Mouse (Mus musculus): ENCODE results near the gene Kcnmb1.

The Kcnmb1 gene

GRCm38 (mm10) chr11:33944067-33944785, 18.6 kb upstream of the Kcnmb1 start:
- DNase-seq (ENCODE audit: low read depth, low spot score) = peak; percentile 75

GRCm38 (mm10) chr11:33944786-33945328, 18.0 kb upstream of the Kcnmb1 start:
- peak; percentile 19 for DNase-seq (ENCODE audit: low read depth, low spot score)

GRCm38 (mm10) chr11:33946501-33946900, 16.3 kb upstream of the Kcnmb1 start:
- no peak for DNase-seq (ENCODE audit: low read depth, low spot score)

GRCm38 (mm10) chr11:33951155-33951554, 11.7 kb upstream of the Kcnmb1 start:
- no peak for DNase-seq (ENCODE audit: low read depth, low spot score)

- no peak for DNase-seq (ENCODE audit: low read depth, low spot score)
These were observed 10.9 kb upstream of the Kcnmb1 start for GRCm38 (mm10) chr11:33951684-33952625.

- no peak for DNase-seq (ENCODE audit: low read depth, low spot score)
These were observed 6.8 kb upstream of the Kcnmb1 start for GRCm38 (mm10) chr11:33955982-33956381.

- no peak for DNase-seq (ENCODE audit: low read depth, low spot score)
These were observed 6.2 kb upstream of the Kcnmb1 start for GRCm38 (mm10) chr11:33956623-33957022.

- DNase-seq (ENCODE audit: low read depth, low spot score) = no peak
These were observed 5.2 kb upstream of the Kcnmb1 start for GRCm38 (mm10) chr11:33957595-33957994.

GRCm38 (mm10) chr11:33958713-33959112, 4.1 kb upstream of the Kcnmb1 start:
- peak; percentile 78 for DNase-seq (ENCODE audit: low read depth, low spot score)

- no peak for DNase-seq (ENCODE audit: low read depth, low spot score)
These were observed 635 bp upstream of the Kcnmb1 start for GRCm38 (mm10) chr11:33962178-33962577.

GRCm38 (mm10) chr11:33965380-33965779, 2.6 kb downstream of the Kcnmb1 start:
- DNase-seq (ENCODE audit: low read depth, low spot score) = no peak

- no peak for DNase-seq (ENCODE audit: low read depth, low spot score)
These were observed 4.9 kb downstream of the Kcnmb1 start for GRCm38 (mm10) chr11:33967708-33968107.

- no peak for DNase-seq (ENCODE audit: low read depth, low spot score)
These were observed 6.4 kb downstream of the Kcnmb1 start for GRCm38 (mm10) chr11:33969199-33969598.

- no peak for DNase-seq (ENCODE audit: low read depth, low spot score)
These were observed 9.3 kb downstream of the Kcnmb1 start for GRCm38 (mm10) chr11:33972114-33972513.

- DNase-seq (ENCODE audit: low read depth, low spot score) = no peak
These were observed 11.7 kb downstream of the Kcnmb1 start for GRCm38 (mm10) chr11:33974341-33975040.

GRCm38 (mm10) chr11:33975121-33975520, 12.3 kb downstream of the Kcnmb1 start:
- DNase-seq (ENCODE audit: low read depth, low spot score) = no peak

- DNase-seq (ENCODE audit: low read depth, low spot score) = no peak
These were observed 17.3 kb downstream of the Kcnmb1 start for GRCm38 (mm10) chr11:33980146-33980545.

GRCm38 (mm10) chr11:33986525-33986924, 23.7 kb downstream of the Kcnmb1 start:
- DNase-seq (ENCODE audit: low read depth, low spot score) = no peak

GRCm38 (mm10) chr11:33990002-33990401, 27.2 kb downstream of the Kcnmb1 start:
- DNase-seq (ENCODE audit: low read depth, low spot score) = no peak

- DNase-seq (ENCODE audit: low read depth, low spot score) = no peak
These were observed 30.1 kb downstream of the Kcnmb1 start, which contains the start of gene Kcnip1 for GRCm38 (mm10) chr11:33992938-33993337. Gene Kcnip1, minus strand, starts transcription at chr11:33993152.

- DNase-seq (ENCODE audit: low read depth, low spot score) = no peak
These were observed 30.7 kb downstream of the Kcnmb1 start for GRCm38 (mm10) chr11:33993496-33993895.

GRCm38 (mm10) chr11:33998244-33998643, 35.4 kb downstream of the Kcnmb1 start:
- DNase-seq (ENCODE audit: low read depth, low spot score) = no peak

Data from CD4-positive, CD25-positive, alpha-beta regulatory T cell, adult 2 months (primary cell).